Mouse (Mus musculus) erythroid progenitor cell, adult 5-6 weeks (primary cell): ENCODE data around the gene Slc6a4. TPM values are rescaled to one million over a fixed set of nuclear protein-coding genes. Genes with fewer than 3 reads are reported as not detected.

ENCODE experiments used
- total RNA-seq, 2 experiments: library from RNA; stranded (forward) in 1 of 2; stranded (reverse) in 1 of 2; fragments of 150-400 nt in 1 of 2; fragments of 186-747, 209-891 nt in 1 of 2; gene quantifications; 2 replicates each; pipeline versions ENCODE4 v1.2.3 to v1.2.4; 2015 to 2017; ENCODE audit warnings: low replicate concordance in 2 of 2

Slc6a4 gene
- total RNA-seq, 2 experiments from 2014 or later, result not detected

Other genes starting within 250 kb of the Slc6a4 start
- gene Gosr1, start 235.0 kb upstream of the Slc6a4 start, total RNA-seq (2015; ENCODE audit: low replicate concordance), result 6.8 and 13.0 TPM in 2 replicates
- gene Gosr1, start 235.0 kb upstream of the Slc6a4 start, total RNA-seq (2017; ENCODE audit: low replicate concordance), result 7.7 and 66.6 TPM in 2 replicates
- gene Cpd, start 151.6 kb upstream of the Slc6a4 start, total RNA-seq (2015; ENCODE audit: low replicate concordance), result 11.7 and 12.6 TPM in 2 replicates
- 6.1 and 9.6 TPM in 2 replicates for gene Cpd, start 151.6 kb upstream of the Slc6a4 start, total RNA-seq (2017; ENCODE audit: low replicate concordance)
- gene Tmigd1, start 96.4 kb upstream of the Slc6a4 start, total RNA-seq (2015; ENCODE audit: low replicate concordance), result not detected in 2 replicates
- not detected in 2 replicates for gene Tmigd1, start 96.4 kb upstream of the Slc6a4 start, total RNA-seq (2017; ENCODE audit: low replicate concordance)
- gene Blmh, start 73.8 kb upstream of the Slc6a4 start, total RNA-seq (2015; ENCODE audit: low replicate concordance), result 11.2 and 16.8 TPM in 2 replicates
- 30.4 and 38.4 TPM in 2 replicates for gene Blmh, start 73.8 kb upstream of the Slc6a4 start, total RNA-seq (2017; ENCODE audit: low replicate concordance)
- gene Nsrp1, start 79.8 kb downstream of the Slc6a4 start, total RNA-seq (2015; ENCODE audit: low replicate concordance), result 10.5 and 44.7 TPM in 2 replicates
- 4.1 and 13.5 TPM in 2 replicates for gene Nsrp1, start 79.8 kb downstream of the Slc6a4 start, total RNA-seq (2017; ENCODE audit: low replicate concordance)
- gene Efcab5, start 190.4 kb downstream of the Slc6a4 start, total RNA-seq (2015; ENCODE audit: low replicate concordance), result 1.4 and 5.4 TPM in 2 replicates
- gene Efcab5, start 190.4 kb downstream of the Slc6a4 start, total RNA-seq (2017; ENCODE audit: low replicate concordance), result 3.7 and 5.1 TPM in 2 replicates
- 40.7 and 44.0 TPM in 2 replicates for gene Ssh2, start 217.7 kb downstream of the Slc6a4 start, total RNA-seq (2015; ENCODE audit: low replicate concordance)
- gene Ssh2, start 217.7 kb downstream of the Slc6a4 start, total RNA-seq (2017; ENCODE audit: low replicate concordance), result 18.8 and 30.5 TPM in 2 replicates